Mouse (Mus musculus): ENCODE data around the gene Btd.

- TF ChIP-seq CTCF (IDR thresholded peaks at IDR 0.05; ENCODE audit: borderline replicate concordance, control insufficient read depth, extremely low read depth, insufficient read depth, low read length, poor library complexity), result no peak
- no peak for TF ChIP-seq POLR2A (IDR thresholded peaks at IDR 0.05; ENCODE audit: control insufficient read depth, extremely low read depth, insufficient read depth, low read length, poor library complexity)
Observed at GRCm38 (mm10) chr14:31696985-31697303, 56.1 kb downstream of the Btd start.

All from thymus, adult 2 months (tissue).